Mouse (Mus musculus): Measurements from ENCODE around the gene Zzef1. TPM values are rescaled to one million over a fixed set of nuclear protein-coding genes. Genes with fewer than 3 reads are reported as not detected.

Zzef1 gene
- polyA plus RNA-seq, 1 experiment from 2014 or later = 21.6 TPM

- H3K9me3 ChIP-seq (ENCODE audit: control insufficient read depth, low read length) = no peaks in the 10 kb centered on the region
- H3K27me3 ChIP-seq (ENCODE audit: control insufficient read depth, insufficient read depth, low read length) = no peaks in the 10 kb centered on the region
- H3K4me2 ChIP-seq (ENCODE audit: low read depth, low read length) = no peak overlapping the region
- H3K4me3 ChIP-seq (ENCODE audit: low read depth, low read length) = no peak overlapping the region
- no peak for ATAC-seq (ENCODE audit: low read depth)
- 78% methylated on average over 2 of the region's 2 CpGs for WGBS
- H3K36me3 ChIP-seq (ENCODE audit: control insufficient read depth, insufficient read depth, low read length) = 0 out of 2 replicates have a peak, but pooled peaks cover 4% of the 10 kb centered on the region
- no peak overlapping the region for H3K27ac ChIP-seq (ENCODE audit: low read depth, low read length)
- no peak overlapping the region for H3K9ac ChIP-seq (replicated peaks; ENCODE audit: low read depth, low read length)
- no peaks in the 10 kb centered on the region for H3K4me1 ChIP-seq (ENCODE audit: control insufficient read depth, insufficient read depth, low read length)
Observed at GRCm38 (mm10) chr11:72814188-72814587, 18.2 kb downstream of the Zzef1 start.

- Histone ChIP-seq H3K36me3 (ENCODE audit: control insufficient read depth, insufficient read depth, low read length) (peaks cover 17% of the 10 kb centered on the region; the same call in 1 of the 2 replicates), H3K9ac (replicated peaks; ENCODE audit: low read depth, low read length) (no peak overlapping the region), H3K27me3 (ENCODE audit: control insufficient read depth, insufficient read depth, low read length) (no peaks in the 10 kb centered on the region), H3K4me1 (ENCODE audit: control insufficient read depth, insufficient read depth, low read length) (no peaks in the 10 kb centered on the region), H3K4me2 (ENCODE audit: low read depth, low read length) (no peak overlapping the region), H3K9me3 (ENCODE audit: control insufficient read depth, low read length) (no peaks in the 10 kb centered on the region), H3K4me3 (ENCODE audit: low read depth, low read length) (no peak overlapping the region), H3K27ac (ENCODE audit: low read depth, low read length) (no peak overlapping the region)
- ATAC-seq (ENCODE audit: low read depth) = no peak
- 94% methylated on average over 1 of the region's 1 CpGs for WGBS
Observed at GRCm38 (mm10) chr11:72816859-72817258, 20.8 kb downstream of the Zzef1 start.

DNA sequence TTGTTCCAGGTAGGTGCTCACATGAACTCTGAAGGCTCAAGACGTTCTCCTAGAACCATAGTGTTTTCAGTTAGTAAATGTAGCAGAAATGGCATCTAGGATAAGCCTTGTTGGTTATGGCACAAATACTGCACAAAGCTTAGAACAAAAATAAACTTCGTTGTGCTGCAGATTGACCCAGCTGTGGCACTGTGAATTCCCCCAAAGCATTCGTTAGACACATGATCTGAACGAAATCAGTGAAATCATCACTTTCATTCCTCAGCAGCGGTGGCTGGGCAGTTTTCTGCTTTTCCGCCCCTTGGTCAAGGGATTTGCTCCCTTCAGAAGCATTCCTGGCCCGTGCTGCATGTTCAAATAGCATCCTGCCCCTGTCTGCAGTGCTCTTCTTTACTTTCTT lies 22.0 kb downstream of the Zzef1 start:
- Histone ChIP-seq H3K27me3 (ENCODE audit: control insufficient read depth, insufficient read depth, low read length) (no peaks in the 10 kb centered on the region), H3K36me3 (ENCODE audit: control insufficient read depth, insufficient read depth, low read length) (peaks cover 27% of the 10 kb centered on the region), H3K9ac (replicated peaks; ENCODE audit: low read depth, low read length) (no peak overlapping the region), H3K27ac (ENCODE audit: low read depth, low read length) (no peak overlapping the region), H3K4me3 (ENCODE audit: low read depth, low read length) (no peak overlapping the region), H3K4me2 (ENCODE audit: low read depth, low read length) (no peak overlapping the region), H3K9me3 (ENCODE audit: control insufficient read depth, low read length) (no peaks in the 10 kb centered on the region), H3K4me1 (ENCODE audit: control insufficient read depth, insufficient read depth, low read length) (no peaks in the 10 kb centered on the region)
- WGBS = 92% methylated on average over 7 of the region's 7 CpGs
- ATAC-seq (ENCODE audit: low read depth) = no peak

GRCm38 (mm10) chr11:72821041-72821440 lies 25.0 kb downstream of the Zzef1 start:
- peaks cover 43% of the 10 kb centered on the region for H3K36me3 ChIP-seq (ENCODE audit: control insufficient read depth, insufficient read depth, low read length)

DNA sequence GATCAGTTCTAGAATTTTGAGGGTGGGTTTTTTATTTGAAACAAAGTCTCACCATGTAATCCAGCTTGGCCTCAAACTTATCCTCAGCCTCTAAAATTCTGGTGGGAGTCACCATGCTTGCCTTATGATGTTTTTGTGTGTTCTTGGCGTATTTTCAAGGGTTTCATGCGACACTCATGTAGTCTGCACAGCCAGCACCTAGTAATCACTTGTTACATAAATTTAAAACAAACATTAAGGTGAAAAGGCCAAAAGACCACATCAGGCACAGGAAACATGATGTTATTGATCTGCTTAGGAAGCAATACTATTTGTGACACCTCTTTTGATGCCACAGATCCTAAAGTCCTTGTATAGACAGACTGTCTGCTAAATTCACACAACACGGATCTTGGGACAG lies 33.8 kb downstream of the Zzef1 start:
- ATAC-seq (ENCODE audit: low read depth) = no peak
- Histone ChIP-seq H3K9ac (replicated peaks; ENCODE audit: low read depth, low read length) (no peak overlapping the region), H3K4me1 (ENCODE audit: control insufficient read depth, insufficient read depth, low read length) (no peaks in the 10 kb centered on the region), H3K4me3 (ENCODE audit: low read depth, low read length) (no peak overlapping the region), H3K27ac (ENCODE audit: low read depth, low read length) (no peak overlapping the region), H3K4me2 (ENCODE audit: low read depth, low read length) (no peak overlapping the region), H3K36me3 (ENCODE audit: control insufficient read depth, insufficient read depth, low read length) (peaks cover 49% of the 10 kb centered on the region), H3K27me3 (ENCODE audit: control insufficient read depth, insufficient read depth, low read length) (no peaks in the 10 kb centered on the region), H3K9me3 (ENCODE audit: control insufficient read depth, low read length) (no peaks in the 10 kb centered on the region)
- WGBS = 94% methylated on average over 3 of the region's 3 CpGs

More at GRCm38 (mm10) chr11:72821041-72821440, 25.0 kb downstream of the Zzef1 start:
- H3K27ac ChIP-seq (ENCODE audit: low read depth, low read length) = no peak overlapping the region
- WGBS = 93% methylated on average over 7 of the region's 7 CpGs
- H3K4me3 ChIP-seq (ENCODE audit: low read depth, low read length) = no peak overlapping the region
- H3K9ac ChIP-seq (replicated peaks; ENCODE audit: low read depth, low read length) = no peak overlapping the region
- no peaks in the 10 kb centered on the region for H3K27me3 ChIP-seq (ENCODE audit: control insufficient read depth, insufficient read depth, low read length)
- no peak for ATAC-seq (ENCODE audit: low read depth)
- no peak overlapping the region for H3K4me2 ChIP-seq (ENCODE audit: low read depth, low read length)
- H3K4me1 ChIP-seq (ENCODE audit: control insufficient read depth, insufficient read depth, low read length) = no peaks in the 10 kb centered on the region
- H3K9me3 ChIP-seq (ENCODE audit: control insufficient read depth, low read length) = no peaks in the 10 kb centered on the region

DNA sequence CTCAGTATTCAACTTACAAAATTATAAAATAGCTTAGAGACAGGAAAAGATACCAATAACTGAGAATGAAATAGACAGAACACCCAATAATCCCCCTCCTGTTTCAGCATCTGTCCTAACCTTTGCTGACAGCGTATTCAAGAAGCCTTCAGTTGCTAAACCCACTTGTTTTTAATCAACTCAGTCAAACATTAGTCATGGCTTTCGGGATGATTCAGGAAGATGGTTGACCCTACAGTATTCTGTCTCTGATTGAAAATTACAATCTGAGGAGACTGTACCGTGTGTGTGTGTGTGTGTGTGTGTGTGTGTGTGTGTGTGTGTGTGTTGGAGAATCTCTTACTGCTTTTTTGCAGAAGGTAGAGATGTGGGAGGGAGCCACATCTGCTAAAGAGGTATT lies 46.7 kb downstream of the Zzef1 start:
- H3K36me3 ChIP-seq (ENCODE audit: control insufficient read depth, insufficient read depth, low read length) = peaks cover 24% of the 10 kb centered on the region; the same call in 1 of the 2 replicates
- no peak overlapping the region for H3K27ac ChIP-seq (ENCODE audit: low read depth, low read length)
- WGBS = 92% methylated on average over 3 of the region's 3 CpGs
- H3K4me3 ChIP-seq (ENCODE audit: low read depth, low read length) = no peak overlapping the region
- H3K9ac ChIP-seq (replicated peaks; ENCODE audit: low read depth, low read length) = no peak overlapping the region
- no peaks in the 10 kb centered on the region for H3K4me1 ChIP-seq (ENCODE audit: control insufficient read depth, insufficient read depth, low read length)
- no peak for ATAC-seq (ENCODE audit: low read depth)
- no peaks in the 10 kb centered on the region for H3K9me3 ChIP-seq (ENCODE audit: control insufficient read depth, low read length)
- H3K27me3 ChIP-seq (ENCODE audit: control insufficient read depth, insufficient read depth, low read length) = no peaks in the 10 kb centered on the region
- H3K4me2 ChIP-seq (ENCODE audit: low read depth, low read length) = no peak overlapping the region

DNA sequence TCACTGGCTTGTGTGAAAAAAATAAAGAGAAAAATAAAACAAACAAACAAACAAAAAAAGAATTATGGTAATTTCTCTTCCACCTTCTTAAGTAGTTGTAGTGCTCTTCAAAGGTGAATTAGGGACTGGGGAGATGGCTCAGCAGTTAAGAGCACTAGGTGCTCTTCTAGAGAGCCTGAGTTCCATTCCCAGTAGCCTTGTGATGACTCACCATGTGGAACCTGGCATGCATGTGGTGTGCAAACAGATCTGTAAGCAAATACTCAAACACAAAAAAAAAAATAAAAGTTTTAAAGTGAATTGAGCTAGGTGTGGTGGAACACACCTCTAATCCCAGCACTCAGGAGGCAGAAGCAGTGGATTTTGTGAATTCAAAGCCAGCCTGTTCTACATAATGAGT lies 47.5 kb downstream of the Zzef1 start:
- no peak overlapping the region for H3K4me2 ChIP-seq (ENCODE audit: low read depth, low read length)
- no peaks in the 10 kb centered on the region for H3K4me1 ChIP-seq (ENCODE audit: control insufficient read depth, insufficient read depth, low read length)
- no peaks in the 10 kb centered on the region for H3K27me3 ChIP-seq (ENCODE audit: control insufficient read depth, insufficient read depth, low read length)
- peaks cover 30% of the 10 kb centered on the region for H3K36me3 ChIP-seq (ENCODE audit: control insufficient read depth, insufficient read depth, low read length)
- no peaks in the 10 kb centered on the region for H3K9me3 ChIP-seq (ENCODE audit: control insufficient read depth, low read length)
- no peak overlapping the region for H3K9ac ChIP-seq (replicated peaks; ENCODE audit: low read depth, low read length)
- H3K4me3 ChIP-seq (ENCODE audit: low read depth, low read length) = no peak overlapping the region
- ATAC-seq (ENCODE audit: low read depth) = no peak
- no peak overlapping the region for H3K27ac ChIP-seq (ENCODE audit: low read depth, low read length)

- Histone ChIP-seq H3K4me2 (ENCODE audit: low read depth, low read length) (no peak overlapping the region), H3K4me1 (ENCODE audit: control insufficient read depth, insufficient read depth, low read length) (no peaks in the 10 kb centered on the region), H3K27me3 (ENCODE audit: control insufficient read depth, insufficient read depth, low read length) (no peaks in the 10 kb centered on the region), H3K36me3 (ENCODE audit: control insufficient read depth, insufficient read depth, low read length) (peaks cover 41% of the 10 kb centered on the region), H3K9ac (replicated peaks; ENCODE audit: low read depth, low read length) (no peak overlapping the region), H3K4me3 (ENCODE audit: low read depth, low read length) (no peak overlapping the region), H3K27ac (ENCODE audit: low read depth, low read length) (no peak overlapping the region), H3K9me3 (ENCODE audit: control insufficient read depth, low read length) (no peaks in the 10 kb centered on the region)
- 95% methylated on average over 2 of the region's 2 CpGs for WGBS
- no peak for ATAC-seq (ENCODE audit: low read depth)
Observed at GRCm38 (mm10) chr11:72845526-72845925, 49.5 kb downstream of the Zzef1 start.

- no peaks in the 10 kb centered on the region for H3K9me3 ChIP-seq (ENCODE audit: control insufficient read depth, low read length)
- H3K36me3 ChIP-seq (ENCODE audit: control insufficient read depth, insufficient read depth, low read length) = peaks cover 50% of the 10 kb centered on the region
- no peaks in the 10 kb centered on the region for H3K27me3 ChIP-seq (ENCODE audit: control insufficient read depth, insufficient read depth, low read length)
- no peak overlapping the region for H3K4me3 ChIP-seq (ENCODE audit: low read depth, low read length)
- no peak for ATAC-seq (ENCODE audit: low read depth)
- no peak overlapping the region for H3K9ac ChIP-seq (replicated peaks; ENCODE audit: low read depth, low read length)
- H3K4me1 ChIP-seq (ENCODE audit: control insufficient read depth, insufficient read depth, low read length) = no peaks in the 10 kb centered on the region
- H3K27ac ChIP-seq (ENCODE audit: low read depth, low read length) = no peak overlapping the region
- no peak overlapping the region for H3K4me2 ChIP-seq (ENCODE audit: low read depth, low read length)
Observed at GRCm38 (mm10) chr11:72846685-72847084, 50.7 kb downstream of the Zzef1 start.

Measured in neural tube, embryonic 14.5 days (tissue).